Mouse (Mus musculus) gonadal fat pad, adult 2 months (tissue): Measurements from ENCODE around the gene 4930469K13Rik. TPM values are rescaled to one million over a fixed set of nuclear protein-coding genes. Genes with fewer than 3 reads are reported as not detected.

ENCODE experiments used
- DNase-seq: peaks from one replicate; pipeline ENCODE4 v3.0.0-alpha.2; 2012; ENCODE audit warnings: low read depth
- polyA plus RNA-seq: library from polyadenylated mRNA; depleted of rRNA; stranded (reverse); fragments of >200 nt; gene quantifications from 2 replicates; pipeline ENCODE4 v1.2.3, GENCODE M21; 2012

4930469K13Rik gene
- polyA plus RNA-seq, 1 experiment = 1.4 TPM

DNA sequence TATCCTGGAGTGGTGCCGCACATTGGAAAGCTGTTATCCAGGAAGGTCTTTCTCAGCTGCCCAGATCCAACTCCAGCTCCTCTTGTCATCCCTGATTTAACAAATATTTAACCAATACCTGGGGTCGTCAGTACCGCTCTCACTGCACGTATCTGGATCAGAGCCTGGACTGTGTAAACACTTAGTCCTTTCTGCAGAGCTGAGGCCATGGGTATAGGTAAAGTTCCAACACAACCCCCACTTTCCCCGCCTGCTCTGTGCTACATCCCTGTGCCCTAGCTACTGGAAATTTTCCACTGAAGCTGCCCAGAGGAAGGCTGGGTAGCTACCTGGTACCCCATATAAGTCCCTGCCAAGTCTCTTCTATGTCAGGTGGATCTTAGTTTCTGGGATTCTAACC is 108.4 kb downstream of the 4930469K13Rik start:
- DNase-seq = no peak

DNA sequence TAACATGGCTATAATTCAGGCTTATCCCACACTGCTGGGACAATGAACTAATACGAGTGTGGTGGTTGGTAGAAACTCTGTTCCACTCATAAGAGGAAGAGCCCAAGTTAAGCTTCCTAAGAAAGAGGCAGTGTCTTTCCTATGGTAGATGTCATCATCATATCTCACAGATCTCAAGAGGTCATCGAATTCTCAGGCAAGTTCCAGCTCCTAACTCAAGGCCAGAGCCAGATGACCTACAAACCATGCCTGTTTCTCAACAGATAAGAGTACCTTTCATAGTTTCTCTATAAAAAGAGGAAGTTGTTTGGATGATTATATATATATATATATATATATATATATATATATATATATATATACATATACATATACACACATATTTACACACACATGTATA is 111.8 kb downstream of the 4930469K13Rik start:
- no peak for DNase-seq

DNA sequence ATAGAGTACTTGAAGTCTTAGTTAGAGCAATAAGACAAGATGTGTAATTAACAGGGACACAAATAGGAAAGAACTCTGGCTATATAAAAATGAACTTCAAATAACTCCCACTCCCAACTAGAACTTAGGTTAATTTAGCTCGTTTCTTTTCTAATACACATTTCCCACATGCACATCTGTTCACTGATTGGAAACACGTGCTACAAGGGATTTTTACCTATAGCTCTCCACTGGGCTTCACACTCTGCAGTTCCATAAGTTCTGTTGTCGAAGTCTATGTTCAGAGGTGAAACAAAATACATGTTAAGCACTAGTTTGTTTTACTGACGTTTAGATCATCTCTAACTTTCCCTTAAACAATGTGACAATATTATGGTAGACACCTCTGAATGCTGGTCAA is 118.2 kb downstream of the 4930469K13Rik start:
- no peak for DNase-seq

DNA sequence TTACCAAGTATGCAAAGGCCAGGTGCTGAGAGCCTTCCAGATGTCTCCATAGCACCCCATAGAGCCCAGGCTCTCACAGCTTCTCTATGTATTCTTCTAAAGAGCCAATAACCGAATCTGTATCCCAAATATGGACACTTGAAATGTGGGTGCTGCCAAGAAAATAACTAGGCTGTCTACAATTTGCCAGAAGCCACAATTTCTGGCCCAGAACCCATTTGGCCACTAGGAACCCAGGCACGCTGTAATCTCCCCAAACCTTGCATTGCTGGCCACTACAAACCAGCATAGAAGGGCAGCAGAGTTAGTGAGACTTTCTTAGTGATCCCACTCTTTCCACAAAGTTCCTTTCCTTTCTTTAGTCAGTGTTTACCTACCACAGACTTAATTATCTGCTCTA is 123.2 kb downstream of the 4930469K13Rik start:
- no peak for DNase-seq

DNA sequence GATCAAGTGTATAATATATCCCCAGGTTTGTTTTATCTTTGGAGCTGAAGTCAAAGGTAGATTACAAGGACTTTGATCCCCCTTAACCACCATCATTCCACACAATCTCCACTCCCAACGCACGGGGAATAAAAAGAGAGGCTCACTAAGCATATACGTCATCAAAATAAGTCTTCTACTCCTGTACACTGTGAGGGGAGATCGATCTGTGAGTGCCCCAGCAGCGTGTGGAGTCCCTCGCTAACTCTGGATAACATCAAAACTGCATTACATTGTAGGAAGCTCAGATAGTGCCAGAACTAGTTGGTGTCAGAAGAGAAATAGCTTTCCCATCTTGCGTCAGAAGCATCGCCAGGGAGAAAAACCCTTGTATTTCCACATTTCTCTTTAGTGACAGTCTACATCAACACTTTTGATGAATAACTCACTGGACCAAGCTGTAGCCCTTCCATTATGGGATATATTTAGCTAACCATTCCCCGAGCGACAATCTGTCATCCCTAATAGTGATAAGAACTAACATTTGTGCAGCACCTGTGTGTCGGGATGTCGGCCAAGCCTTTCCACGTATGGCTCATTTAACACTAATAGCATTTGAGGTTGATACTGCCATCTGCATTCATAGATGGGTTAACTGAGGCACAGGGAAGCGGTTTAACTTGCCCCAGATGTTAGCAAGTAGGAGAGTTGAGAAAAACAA is 123.9 kb downstream of the 4930469K13Rik start:
- no peak for DNase-seq

DNA sequence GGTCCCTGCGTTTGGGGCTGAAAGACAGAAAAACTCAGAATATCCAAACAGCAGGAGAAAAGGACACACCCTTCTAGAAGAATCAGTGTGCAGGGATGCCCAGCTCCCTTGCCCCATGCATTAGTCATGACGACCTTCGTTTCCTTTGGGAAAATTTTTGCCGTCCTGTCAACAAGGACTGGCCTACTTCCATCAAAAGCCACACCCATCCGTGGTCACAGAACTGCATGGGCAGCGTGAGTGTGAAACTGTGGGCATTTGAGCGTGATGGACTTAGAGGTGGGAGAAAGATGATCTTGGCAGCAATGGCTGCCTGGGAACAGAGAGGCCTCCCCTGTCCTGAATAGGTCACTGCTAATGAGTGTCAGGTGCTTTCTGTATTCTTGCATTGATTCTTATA is 126.2 kb downstream of the 4930469K13Rik start:
- DNase-seq = no peak

DNA sequence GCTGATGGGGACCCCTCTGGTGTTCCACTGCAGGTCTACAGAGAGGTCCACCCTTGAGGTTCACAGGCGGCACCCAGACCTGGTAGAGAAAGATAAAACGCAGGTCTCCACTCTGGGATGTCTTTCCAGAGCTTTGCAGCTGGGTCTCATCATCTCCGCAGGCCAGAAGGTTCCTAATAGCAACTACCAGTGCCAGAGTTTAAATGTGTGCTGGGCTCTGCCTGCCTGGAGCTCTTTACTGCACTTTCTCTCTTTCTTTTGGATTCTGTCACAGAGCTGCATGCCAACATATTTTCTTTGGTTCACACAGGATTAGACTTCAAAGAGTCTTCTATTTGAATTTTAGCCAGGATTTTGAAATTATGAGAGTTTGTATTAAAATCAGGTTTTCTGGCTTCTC is 129.2 kb downstream of the 4930469K13Rik start:
- DNase-seq = no peak

DNA sequence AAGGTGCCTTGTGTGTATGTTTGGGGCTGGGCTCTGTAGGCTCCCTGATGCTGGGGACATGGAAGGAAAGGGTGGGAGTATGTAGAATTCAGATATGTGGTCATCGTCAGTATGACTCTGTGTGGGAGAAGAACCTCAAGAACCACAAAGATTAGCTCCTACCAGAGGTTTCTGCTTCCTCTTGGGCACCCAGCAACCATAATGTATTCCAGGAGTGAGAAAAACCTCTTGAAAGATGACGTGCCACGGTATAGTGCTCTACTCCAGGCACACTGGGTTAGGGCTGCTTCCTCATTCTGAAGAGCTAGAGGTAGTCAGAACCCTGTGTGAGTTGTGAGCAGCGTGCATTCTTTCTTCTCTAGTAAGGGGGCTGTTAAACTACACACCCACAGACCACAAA is 130.6 kb downstream of the 4930469K13Rik start:
- DNase-seq = no peak

DNA sequence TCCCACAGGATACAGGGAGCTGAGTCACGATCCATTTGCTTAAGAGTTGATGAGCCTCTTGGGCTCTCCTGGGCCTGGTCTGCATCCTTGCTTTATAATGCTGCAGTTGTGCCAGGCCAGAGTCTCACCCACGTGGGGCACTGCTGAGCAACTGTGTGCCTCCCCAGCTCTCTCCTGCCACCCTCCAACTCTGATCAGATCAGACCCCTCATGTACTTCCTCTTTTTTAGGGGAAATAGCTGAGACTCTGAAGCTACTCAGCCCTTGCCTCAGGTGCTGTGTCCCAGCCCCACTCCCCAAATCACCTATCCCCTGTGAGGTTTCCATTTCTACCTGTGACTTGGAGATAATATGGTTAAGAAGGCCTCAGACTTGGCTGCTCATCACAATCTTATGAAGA is 133.0 kb downstream of the 4930469K13Rik start:
- DNase-seq = no peak

DNA sequence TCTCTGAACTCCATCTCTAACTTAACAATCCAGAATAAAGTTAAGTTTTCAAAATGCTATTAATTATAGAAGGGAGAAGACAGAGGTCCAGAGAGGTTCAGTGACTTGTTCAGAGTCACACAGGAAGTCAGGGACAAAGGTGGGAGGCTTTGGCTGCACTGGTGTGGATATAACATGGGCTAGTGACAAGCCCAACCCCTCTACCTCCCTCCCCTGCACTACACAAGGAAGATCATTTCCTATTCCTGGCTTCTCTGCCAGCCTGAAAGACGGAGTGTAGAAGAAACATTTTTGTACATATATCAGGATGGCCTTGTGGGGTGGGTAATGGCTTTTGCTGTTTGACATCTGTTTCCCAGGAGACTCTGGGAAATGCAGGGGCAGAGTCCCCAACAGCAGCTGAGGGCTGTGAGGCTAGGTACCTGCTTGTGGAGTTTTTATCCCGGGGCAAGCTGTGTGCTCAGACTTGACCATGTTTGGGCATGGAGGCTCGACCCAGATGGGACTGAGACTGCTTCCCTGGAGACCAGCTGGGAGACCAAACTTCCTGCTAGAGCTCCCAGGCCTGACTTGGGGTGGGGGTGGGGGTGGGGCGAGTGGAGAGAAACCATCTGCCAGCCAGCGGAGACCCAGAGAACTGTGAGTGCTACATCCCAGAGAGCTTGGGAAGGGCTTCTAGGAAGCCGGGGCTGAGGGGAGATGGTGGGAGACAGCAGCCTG is 135.5 kb downstream of the 4930469K13Rik start, which contains the start of gene Kcnmb1:
TSS of gene Kcnmb1 (plus strand) at position 326 of the 720 bp plus-strand sequence.
- DNase-seq = no peak

DNA sequence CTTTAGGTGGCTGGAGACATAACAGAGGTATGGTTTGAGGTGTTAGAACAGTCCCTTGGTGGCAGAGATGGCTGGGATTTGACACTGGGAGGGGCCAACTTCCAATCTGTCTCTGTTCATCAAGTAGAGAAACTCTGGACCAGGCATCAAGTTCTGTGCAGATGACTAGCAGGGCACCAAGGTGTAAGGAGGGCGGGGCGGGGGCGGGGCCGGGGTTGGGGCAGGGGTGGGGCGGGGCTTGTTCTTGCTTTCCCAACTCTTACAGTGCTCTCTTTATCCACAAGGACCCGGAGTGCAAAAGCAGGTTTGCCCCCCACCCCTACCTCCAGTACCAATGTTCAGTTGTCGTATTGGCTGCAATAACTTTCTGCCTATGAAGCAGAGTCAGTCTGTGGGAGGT is 136.2 kb downstream of the 4930469K13Rik start:
- DNase-seq = no peak

DNA sequence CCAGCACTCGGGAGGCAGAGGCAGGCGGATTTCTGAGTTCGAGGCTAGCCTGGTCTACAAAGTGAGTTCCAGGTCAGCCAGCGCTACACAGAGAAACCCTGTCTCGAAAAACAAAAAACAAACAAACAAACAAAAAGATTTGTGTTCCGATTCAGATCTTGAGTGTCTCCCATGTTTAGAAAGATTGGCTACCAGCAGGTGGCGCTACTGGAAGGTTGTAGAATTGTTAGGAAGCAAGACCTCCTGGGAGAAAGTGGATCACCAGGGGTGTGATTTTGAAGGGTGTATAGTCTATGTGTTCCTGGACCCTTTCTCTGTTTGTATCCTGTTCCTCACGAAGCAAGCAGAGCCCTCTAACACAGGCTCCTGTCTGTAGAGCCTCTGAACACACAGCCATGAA is 139.6 kb downstream of the 4930469K13Rik start:
- no peak for DNase-seq

DNA sequence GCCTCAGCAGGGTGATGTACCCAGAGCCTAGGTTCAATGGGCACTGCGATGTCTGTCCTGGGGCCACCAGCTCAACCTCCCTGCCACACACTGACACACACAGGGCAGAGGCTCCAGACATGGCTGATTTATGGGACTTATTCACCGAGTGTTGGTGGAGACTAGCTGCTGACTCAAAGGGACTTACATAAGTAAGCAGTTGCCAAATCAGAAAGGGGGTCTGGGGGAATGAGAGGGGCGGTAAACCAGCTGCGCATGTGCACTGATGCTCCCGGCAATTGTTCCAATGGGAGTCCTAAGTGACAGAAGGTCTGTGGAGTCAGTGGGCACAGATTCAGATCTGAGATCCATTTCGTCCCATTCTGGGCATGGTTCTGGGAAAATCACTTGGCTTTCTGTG is 140.8 kb downstream of the 4930469K13Rik start:
- DNase-seq = no peak

DNA sequence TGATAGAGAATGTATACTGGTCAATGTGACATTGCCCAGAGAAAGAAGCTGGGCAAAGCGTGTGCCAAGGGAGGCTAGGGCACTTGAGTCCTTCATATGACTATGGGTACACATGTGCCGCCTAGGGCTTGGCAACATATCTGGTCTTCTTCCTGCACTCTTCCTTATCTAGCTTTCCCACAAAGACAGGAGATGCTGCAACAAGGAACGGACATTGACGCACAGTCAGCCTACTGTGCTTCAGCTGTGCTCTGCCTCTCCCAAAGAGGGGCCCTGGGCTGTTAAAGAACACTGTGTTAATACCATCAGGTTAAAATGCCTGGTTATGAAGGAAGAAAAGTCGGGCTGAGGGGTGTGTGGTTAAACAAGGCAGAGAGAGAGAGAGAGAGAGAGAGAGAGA is 141.7 kb downstream of the 4930469K13Rik start:
- no peak for DNase-seq

DNA sequence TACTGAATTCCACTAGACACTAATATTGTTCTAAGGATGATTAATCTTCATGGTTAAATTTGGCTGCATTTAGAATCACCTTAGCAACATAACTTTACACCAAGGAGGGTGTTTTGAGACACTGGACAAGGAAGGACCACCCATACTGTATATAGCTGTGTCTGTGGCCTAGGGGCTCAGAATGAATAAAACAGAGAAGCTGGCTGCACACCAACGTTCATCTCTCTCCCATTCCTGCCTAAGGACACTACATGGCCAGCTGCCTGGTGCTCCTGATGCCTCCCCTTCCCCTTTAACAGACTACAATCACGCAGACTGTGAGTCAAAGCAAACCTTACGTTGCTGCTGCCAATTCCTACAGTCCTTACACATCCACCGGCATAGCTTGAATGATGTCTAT is 142.4 kb downstream of the 4930469K13Rik start:
- DNase-seq = no peak

DNA sequence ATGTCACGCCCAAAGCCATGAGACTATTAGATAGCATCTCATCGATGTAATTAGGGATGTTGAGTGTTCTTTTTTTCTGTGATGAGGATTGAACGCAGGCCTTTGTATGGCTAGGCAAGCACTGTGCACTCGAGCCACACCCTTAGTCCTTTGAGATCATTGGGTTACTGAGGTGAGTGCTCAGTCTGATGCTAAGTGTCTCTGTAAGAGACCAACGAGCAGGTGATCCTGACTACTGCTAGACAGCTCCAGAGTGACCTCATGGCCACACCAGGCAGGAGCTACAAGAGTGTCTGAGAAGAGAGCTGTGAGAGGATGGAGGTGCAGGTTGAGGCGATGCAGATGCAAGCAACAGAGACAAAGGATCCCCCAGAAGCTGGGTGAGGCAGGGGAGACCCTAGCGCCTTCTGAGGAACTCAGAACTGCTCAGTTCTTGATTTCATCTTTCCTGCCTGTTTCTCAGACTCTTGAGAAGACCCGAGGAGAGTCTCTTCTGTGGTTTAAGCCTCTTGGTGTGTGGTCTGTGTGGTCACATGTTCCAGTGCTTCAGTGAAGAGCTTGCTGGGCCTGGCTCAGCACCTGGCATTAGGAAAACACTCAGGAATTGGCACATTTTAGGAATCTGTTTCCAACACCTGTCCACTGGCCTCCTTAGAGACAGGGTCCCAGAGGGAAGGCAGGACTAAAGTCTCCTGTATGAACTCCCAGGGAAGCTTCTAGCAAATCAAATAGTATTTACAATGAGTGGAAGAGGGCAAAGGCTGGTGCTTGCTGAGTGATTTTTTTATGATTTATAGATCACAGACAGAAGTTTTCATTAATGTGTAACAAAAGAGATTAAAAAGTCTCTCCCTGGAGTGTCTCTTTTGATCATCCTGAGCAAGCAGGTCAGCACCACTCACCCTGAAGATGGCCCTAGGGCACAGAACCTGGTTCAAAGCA is 146.4 kb downstream of the 4930469K13Rik start:
- DNase-seq = no peak

DNA sequence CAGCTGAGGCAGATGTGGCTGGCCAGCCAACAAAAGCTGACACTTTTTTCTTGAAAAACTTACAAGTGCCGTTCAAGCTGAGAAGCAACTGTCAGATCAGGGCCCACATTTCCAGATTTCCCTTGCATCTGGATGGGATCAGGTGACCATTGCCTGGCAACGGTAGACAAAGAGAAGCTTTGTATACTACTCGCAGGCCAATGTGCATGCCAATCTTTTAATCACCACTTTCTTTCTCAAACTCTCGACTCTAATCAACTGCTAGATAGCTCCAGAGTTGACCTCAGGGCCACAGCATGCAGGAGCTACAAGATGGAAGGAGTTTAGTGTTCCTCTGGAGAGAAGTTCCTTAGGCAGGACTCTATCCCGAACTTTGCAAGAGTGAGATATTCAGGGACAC is 147.2 kb downstream of the 4930469K13Rik start:
- no peak for DNase-seq

DNA sequence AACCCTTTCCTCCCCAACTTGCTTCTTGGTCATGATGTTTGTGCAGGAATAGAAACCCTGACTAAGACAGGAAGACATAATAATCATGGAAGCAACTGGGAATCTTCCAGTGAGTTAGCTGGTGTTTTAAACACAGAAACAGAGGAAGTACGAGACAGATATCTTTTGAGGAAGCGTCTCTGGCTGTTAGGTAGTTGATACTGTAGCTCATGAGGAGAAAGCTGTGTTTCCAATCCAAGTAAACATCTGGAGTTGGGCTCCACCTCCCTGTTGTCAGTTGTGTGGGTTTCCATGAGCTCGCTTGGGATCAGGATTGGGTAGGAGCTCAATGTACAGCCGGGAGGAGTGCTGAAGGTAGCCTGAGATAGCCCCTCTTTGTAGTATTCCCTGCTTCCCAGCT is 151.9 kb downstream of the 4930469K13Rik start:
- no peak for DNase-seq

DNA sequence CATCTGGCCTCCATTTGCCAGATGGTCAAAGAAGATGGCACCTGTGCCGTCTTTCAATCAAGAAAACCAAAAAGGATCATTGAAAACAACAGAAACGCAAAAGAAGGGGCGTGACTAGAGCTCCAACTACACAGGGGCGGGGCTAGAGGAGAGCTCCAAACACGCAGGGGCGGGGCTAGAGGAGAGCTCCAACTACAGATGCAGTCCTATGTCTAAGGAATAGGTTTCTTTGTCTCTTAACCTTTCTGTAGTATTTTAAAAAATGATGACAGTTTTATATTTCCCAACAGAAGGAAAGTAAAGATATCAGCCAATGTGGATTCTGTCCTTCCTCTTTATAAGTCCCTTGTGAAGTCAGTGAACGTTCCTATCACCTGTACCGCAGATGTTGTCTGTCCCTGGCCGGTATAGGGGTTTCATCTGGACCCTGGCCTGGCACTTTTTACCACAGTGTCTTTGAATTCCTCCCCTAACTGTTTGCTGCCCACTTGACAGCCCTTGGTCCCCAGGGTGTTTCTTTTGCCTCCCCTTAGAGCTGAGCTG is 153.5 kb downstream of the 4930469K13Rik start:
- DNase-seq = no peak

DNA sequence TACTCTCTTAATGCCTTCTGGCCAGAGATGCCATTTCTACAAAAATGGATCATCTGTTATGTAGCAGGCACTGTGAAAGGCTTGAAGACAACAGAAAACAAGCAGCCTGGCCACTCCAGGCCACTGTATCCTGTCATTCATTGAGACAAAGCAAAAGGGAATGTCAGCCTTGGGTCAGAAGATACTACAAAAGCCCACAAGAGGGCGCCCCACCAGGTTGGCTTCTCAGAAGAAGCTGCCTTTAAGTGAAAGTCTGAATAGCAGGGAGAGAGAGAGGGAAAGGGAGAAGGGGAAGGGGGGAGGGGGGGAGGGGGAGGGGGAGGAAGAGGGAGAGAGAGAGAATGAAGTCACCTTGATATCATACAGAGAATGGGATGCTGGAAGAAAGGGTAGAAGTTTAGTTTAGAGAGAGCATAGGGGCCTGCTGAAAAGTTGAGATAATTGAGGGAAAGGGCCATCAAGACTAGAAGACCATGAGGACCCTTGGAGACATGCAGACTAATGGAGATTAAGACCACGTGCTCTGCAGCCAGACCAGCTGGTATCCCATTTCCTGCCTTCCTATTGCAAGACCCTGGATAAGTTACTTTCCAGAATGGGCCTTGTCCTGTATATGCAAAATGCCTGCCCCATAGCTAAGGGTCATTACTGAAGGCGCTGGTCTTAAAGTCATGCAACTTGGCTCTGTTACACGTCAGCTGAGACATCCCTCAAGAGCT is 154.1 kb downstream of the 4930469K13Rik start:
- DNase-seq = no peak

DNA sequence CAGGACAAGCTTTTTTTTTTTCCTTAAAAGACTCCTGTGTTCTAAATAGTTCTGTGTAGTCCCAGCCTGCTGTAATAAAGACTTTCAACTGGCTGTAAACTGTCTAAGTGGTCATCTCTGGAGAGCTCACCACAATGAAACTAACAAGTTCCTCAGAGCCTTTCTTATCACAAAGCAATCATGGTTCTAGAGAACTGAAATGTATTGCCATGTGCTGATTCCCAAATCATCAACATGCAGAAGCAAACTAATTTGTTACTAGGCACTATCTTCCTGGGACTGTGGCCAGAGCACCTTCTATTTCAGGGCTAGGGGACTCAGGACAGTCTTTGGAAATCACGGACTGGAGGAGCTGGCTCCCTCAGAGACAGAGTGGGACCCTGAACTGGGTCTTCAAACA is 154.8 kb downstream of the 4930469K13Rik start:
- DNase-seq = no peak
